Mouse (Mus musculus): ENCODE measurements at regions not wholly inside any gene's neighbourhood (a gene's known extent, or its start where the extent isn't known, plus 50 kb on each side); places are given as distances from the start of the nearest gene placed in this dataset.

DNA sequence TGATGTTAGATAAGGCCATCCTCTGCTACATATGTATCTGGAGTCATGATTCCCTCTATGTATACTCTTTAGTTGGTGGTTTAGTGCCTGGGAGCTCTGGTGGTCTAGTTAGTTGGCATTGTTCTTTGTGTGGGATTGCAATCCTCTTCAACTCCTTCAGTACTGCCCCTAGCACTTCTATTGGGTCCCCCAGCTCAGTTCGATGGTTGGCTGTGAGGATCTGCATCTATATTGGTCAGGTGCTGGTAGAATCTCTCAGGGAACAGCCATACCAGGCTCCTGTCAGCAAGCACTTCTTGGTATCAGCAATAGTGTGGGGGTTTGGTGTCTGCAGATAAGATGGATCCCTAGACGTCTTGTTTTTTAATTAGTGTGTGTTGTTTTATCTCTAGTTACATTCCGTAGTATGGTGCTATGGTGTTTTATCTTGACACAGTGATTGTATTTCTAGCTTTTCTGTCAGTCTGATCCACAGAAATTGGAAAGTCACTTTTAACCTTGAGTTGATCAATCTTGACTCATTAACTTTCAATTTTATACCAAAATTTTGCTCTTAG, 296.6 kb downstream of the Fgf10 start:
- TF ChIP-seq CTCF (IDR thresholded peaks at IDR 0.05; ENCODE audit: extremely low read depth, insufficient read length, insufficient replicate concordance, low read depth, low read length) (no peak), POLR2A (IDR thresholded peaks at IDR 0.05; ENCODE audit: low read depth, low read length) (no peak)
- no peaks in the 10 kb centered on the region for H3K27me3 ChIP-seq (ENCODE audit: control insufficient read depth, insufficient read depth, low read length)
- H3K36me3 ChIP-seq (ENCODE audit: control insufficient read depth, insufficient read depth, low read length), result no peaks in the 10 kb centered on the region

DNA sequence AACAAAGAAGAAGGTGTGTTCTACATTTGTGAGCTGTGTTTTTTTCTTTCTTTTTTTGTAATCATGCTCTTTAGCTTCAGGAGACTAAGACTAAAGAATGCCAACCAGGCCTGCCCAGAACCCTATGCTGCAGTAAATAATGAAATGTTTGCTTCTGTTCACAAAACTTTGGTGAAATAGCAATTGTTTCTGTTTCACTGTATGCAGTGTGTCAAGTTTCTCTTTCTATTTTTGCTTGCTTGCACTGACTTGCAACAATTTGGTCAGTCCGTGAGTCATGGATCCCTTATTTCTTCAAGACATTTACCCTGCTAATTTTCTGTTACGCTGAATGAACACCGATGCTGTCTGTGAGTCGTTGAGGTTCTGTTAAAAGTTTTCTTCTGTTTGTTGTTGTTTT, 298.1 kb downstream of the Fgf10 start:
- no peak for TF ChIP-seq POLR2A (IDR thresholded peaks at IDR 0.05; ENCODE audit: low read depth, low read length)
- no peak for TF ChIP-seq CTCF (IDR thresholded peaks at IDR 0.05; ENCODE audit: extremely low read depth, insufficient read length, insufficient replicate concordance, low read depth, low read length)
- H3K36me3 ChIP-seq (ENCODE audit: control insufficient read depth, insufficient read depth, low read length), result no peaks in the 10 kb centered on the region
- no peaks in the 10 kb centered on the region for H3K4me1 ChIP-seq (ENCODE audit: control insufficient read depth, insufficient read depth, insufficient read length, low read length)
- no peak overlapping the region for H3K27ac ChIP-seq (ENCODE audit: insufficient read depth, low read depth, low read length)
- H3K27me3 ChIP-seq (ENCODE audit: control insufficient read depth, insufficient read depth, low read length), result no peaks in the 10 kb centered on the region
- no peak overlapping the region for H3K4me3 ChIP-seq (ENCODE audit: low read depth, low read length)
- 67% methylated on average over 4 of the region's 4 CpGs for WGBS

More for the DNA sequence above, 296.6 kb downstream of the Fgf10 start:
- Histone ChIP-seq H3K27ac (ENCODE audit: insufficient read depth, low read depth, low read length) (no peak overlapping the region), H3K4me1 (ENCODE audit: control insufficient read depth, insufficient read depth, insufficient read length, low read length) (no peaks in the 10 kb centered on the region), H3K4me3 (ENCODE audit: low read depth, low read length) (no peak overlapping the region)
- WGBS, result 59% methylated on average over 3 of the region's 3 CpGs

DNA sequence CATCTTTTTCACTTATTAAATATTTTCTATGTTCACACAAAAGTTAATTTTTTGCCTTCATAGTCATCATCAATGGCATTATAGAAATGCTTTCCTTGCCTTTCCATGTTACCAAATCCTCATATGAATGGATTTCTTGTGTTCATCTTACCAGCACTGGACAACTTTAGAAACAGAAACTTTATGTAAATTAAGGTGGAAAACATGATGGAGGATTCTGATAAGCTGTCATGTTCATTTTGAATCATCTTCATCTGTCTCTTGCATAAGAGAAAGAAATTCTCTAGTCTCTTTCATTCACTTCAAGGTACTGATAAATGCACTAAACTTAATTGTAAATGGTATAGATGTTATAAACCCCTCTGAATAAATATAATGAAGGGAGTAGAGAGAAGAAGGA, 305.4 kb downstream of the Fgf10 start:
- H3K4me3 ChIP-seq (ENCODE audit: low read depth, low read length), result no peak overlapping the region

DNA sequence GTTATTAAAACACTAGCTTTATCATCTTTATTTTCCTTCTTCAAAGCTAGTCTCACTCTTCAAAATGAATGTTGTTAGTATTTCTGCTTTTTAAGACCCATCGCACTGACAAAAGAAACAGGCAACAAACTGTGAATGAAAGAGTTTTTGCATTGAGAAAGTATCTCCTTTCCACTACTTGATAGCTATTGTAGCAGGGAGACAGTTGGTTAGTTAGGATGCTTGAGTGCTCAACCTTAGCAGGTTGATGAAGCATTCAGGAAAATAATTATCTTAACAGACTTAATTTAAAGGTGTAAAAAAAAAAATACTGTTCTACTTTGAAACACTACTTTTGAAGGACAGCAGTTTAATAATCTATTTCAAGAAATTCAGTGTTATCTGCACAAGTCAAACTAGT, 305.9 kb downstream of the Fgf10 start:
- no peak for TF ChIP-seq POLR2A (IDR thresholded peaks at IDR 0.05; ENCODE audit: low read depth, low read length)
- no peak for TF ChIP-seq CTCF (IDR thresholded peaks at IDR 0.05; ENCODE audit: extremely low read depth, insufficient read length, insufficient replicate concordance, low read depth, low read length)
- H3K27me3 ChIP-seq (ENCODE audit: control insufficient read depth, insufficient read depth, low read length), result no peaks in the 10 kb centered on the region
- no peaks in the 10 kb centered on the region for H3K36me3 ChIP-seq (ENCODE audit: control insufficient read depth, insufficient read depth, low read length)
- no peaks in the 10 kb centered on the region for H3K4me1 ChIP-seq (ENCODE audit: control insufficient read depth, insufficient read depth, insufficient read length, low read length)
- H3K27ac ChIP-seq (ENCODE audit: insufficient read depth, low read depth, low read length), result no peak overlapping the region
- WGBS, result 81% methylated on average over 1 of the region's 1 CpGs
- H3K4me3 ChIP-seq (ENCODE audit: low read depth, low read length), result no peak overlapping the region

More for the DNA sequence above, 305.4 kb downstream of the Fgf10 start:
- no peak overlapping the region for H3K27ac ChIP-seq (ENCODE audit: insufficient read depth, low read depth, low read length)
- H3K27me3 ChIP-seq (ENCODE audit: control insufficient read depth, insufficient read depth, low read length), result no peaks in the 10 kb centered on the region
- TF ChIP-seq POLR2A (IDR thresholded peaks at IDR 0.05; ENCODE audit: low read depth, low read length) (no peak), CTCF (IDR thresholded peaks at IDR 0.05; ENCODE audit: extremely low read depth, insufficient read length, insufficient replicate concordance, low read depth, low read length) (no peak)
- H3K36me3 ChIP-seq (ENCODE audit: control insufficient read depth, insufficient read depth, low read length), result no peaks in the 10 kb centered on the region
- no peaks in the 10 kb centered on the region for H3K4me1 ChIP-seq (ENCODE audit: control insufficient read depth, insufficient read depth, insufficient read length, low read length)

DNA sequence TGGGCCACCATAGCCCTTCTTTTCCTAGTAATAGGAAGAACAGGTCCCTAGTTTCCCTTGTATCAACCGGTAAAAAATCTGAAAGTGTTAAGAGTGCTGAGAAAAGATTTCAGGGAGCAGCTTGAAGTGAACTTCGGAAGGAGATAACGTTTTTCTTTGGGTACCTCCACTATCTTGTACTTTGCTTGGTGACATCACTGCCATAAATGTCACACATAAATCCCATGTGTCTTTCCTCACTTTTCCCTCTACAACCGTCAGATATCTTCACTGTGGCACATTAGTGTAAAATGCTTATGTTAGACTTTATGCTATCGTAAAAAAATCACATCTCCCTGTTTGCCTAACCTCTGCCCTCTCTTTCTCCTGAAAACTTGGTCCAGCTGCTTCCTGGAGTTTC, 309.9 kb downstream of the Fgf10 start:
- no peak overlapping the region for H3K4me3 ChIP-seq (ENCODE audit: low read depth, low read length)

DNA sequence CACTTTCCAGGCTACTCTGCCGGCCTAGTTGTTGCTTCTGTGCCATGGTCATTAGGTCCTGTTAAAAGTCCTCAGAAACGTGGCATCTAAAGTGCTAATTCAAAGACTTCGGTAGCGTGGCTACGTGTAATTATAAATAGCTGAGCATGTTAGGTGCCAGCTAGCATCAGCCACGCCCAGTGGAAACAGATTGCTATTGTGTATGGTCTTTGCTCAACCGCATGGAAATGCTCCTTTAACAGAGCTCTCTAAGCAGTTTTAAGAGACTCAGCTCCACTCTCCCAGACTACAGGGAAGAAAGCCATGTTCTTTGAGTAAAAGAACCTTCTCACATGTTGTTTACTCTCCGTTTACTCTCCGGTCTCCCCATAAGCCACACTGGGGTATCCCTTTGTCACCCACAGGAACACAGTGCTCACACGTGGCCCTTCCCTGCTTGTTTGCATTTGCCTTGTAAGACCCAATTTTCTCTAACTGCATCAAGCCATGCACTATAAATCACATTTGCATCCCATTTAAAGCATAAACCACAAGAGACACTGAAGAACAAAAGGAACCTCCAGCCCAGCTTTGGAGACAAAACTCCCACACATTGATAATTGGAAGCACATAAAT, 311.7 kb downstream of the Fgf10 start:
- Histone ChIP-seq H3K4me3 (ENCODE audit: low read depth, low read length) (no peak overlapping the region), H3K27me3 (ENCODE audit: control insufficient read depth, insufficient read depth, low read length) (no peaks in the 10 kb centered on the region), H3K36me3 (ENCODE audit: control insufficient read depth, insufficient read depth, low read length) (no peaks in the 10 kb centered on the region), H3K4me1 (ENCODE audit: control insufficient read depth, insufficient read depth, insufficient read length, low read length) (no peaks in the 10 kb centered on the region), H3K27ac (ENCODE audit: insufficient read depth, low read depth, low read length) (no peak overlapping the region)
- TF ChIP-seq CTCF (IDR thresholded peaks at IDR 0.05; ENCODE audit: extremely low read depth, insufficient read length, insufficient replicate concordance, low read depth, low read length) (no peak), POLR2A (IDR thresholded peaks at IDR 0.05; ENCODE audit: low read depth, low read length) (no peak)
- WGBS, result 65% methylated on average over 10 of the region's 10 CpGs

More for the DNA sequence above, 309.9 kb downstream of the Fgf10 start:
- H3K4me1 ChIP-seq (ENCODE audit: control insufficient read depth, insufficient read depth, insufficient read length, low read length), result no peaks in the 10 kb centered on the region
- no peaks in the 10 kb centered on the region for H3K27me3 ChIP-seq (ENCODE audit: control insufficient read depth, insufficient read depth, low read length)
- no peaks in the 10 kb centered on the region for H3K36me3 ChIP-seq (ENCODE audit: control insufficient read depth, insufficient read depth, low read length)
- TF ChIP-seq POLR2A (IDR thresholded peaks at IDR 0.05; ENCODE audit: low read depth, low read length) (no peak), CTCF (IDR thresholded peaks at IDR 0.05; ENCODE audit: extremely low read depth, insufficient read length, insufficient replicate concordance, low read depth, low read length) (no peak)
- H3K27ac ChIP-seq (ENCODE audit: insufficient read depth, low read depth, low read length), result no peak overlapping the region
- WGBS, result 26% methylated on average over 5 of the region's 5 CpGs

DNA sequence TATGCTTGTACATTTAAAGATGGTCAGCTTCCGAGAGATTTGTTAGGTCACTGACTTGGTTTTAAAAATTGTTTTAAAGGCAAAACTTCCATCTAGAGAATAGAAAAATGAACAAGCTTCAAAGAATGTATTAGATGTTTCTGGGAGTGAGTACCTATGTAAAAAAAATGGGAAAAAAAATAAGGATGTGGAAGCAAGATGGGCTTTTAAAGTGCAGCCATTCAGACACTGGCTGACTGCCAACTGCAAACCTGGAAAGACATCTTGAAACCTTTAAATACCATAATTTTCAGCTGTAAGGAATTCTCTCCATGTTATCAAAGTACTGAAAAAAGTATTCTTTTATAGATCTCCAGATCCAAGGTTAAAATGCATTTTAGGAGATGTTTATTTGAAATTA, 315.7 kb downstream of the Fgf10 start:
- no peaks in the 10 kb centered on the region for H3K27me3 ChIP-seq (ENCODE audit: control insufficient read depth, insufficient read depth, low read length)
- H3K27ac ChIP-seq (ENCODE audit: insufficient read depth, low read depth, low read length), result no peak overlapping the region
- no peak for TF ChIP-seq POLR2A (IDR thresholded peaks at IDR 0.05; ENCODE audit: low read depth, low read length)
- TF ChIP-seq CTCF (IDR thresholded peaks at IDR 0.05; ENCODE audit: extremely low read depth, insufficient read length, insufficient replicate concordance, low read depth, low read length), result no peak
- no peaks in the 10 kb centered on the region for H3K4me1 ChIP-seq (ENCODE audit: control insufficient read depth, insufficient read depth, insufficient read length, low read length)
- 83% methylated on average over 1 of the region's 1 CpGs for WGBS
- H3K36me3 ChIP-seq (ENCODE audit: control insufficient read depth, insufficient read depth, low read length), result no peaks in the 10 kb centered on the region
- H3K4me3 ChIP-seq (ENCODE audit: low read depth, low read length), result no peak overlapping the region

All from small intestine, adult 2 months (tissue).